Mouse (Mus musculus) urinary bladder, postnatal 14 days (tissue): ENCODE measurements at regions not wholly inside any gene's neighbourhood (a gene's known extent, or its start where the extent isn't known, plus 50 kb on each side); places are given as distances from the start of the nearest gene placed in this dataset.

Source experiments
- DNase-seq: peaks from one replicate; pipeline ENCODE4 v3.0.0; 2021; ENCODE audit warnings: low spot score

DNA sequence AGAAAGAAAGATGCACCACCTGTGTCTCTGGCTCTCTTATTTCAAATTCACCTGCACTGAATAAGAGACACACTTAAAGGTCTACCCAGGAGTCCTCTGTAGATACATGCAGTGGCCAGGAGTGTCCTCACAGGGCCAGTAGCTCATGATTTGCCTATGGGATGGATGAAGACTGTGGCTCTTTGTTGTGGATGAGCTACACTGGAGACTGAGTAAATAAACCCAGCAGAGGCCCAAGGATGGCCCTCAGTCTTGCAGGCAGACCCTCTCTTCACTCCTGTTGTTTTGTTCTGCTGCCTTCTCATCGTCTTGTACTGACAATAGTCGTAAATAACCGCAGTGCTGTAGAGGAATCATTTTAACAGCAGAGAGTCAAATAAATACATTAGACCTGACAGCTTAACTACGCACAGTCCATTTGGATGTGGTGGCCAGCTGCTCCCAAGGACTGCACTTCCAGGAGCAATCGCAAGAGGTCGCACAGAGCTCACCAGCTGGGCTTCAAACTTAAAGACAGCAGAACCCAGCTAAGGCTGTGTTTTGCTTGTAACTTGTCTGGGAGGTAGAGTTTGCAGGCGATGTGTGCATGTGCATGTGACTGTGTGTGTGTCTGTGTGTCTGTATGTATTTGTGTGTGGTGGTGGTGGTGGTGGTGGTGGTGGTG, 328.6 kb upstream of the Camk1g start:
- peak; percentile 72 for DNase-seq

DNA sequence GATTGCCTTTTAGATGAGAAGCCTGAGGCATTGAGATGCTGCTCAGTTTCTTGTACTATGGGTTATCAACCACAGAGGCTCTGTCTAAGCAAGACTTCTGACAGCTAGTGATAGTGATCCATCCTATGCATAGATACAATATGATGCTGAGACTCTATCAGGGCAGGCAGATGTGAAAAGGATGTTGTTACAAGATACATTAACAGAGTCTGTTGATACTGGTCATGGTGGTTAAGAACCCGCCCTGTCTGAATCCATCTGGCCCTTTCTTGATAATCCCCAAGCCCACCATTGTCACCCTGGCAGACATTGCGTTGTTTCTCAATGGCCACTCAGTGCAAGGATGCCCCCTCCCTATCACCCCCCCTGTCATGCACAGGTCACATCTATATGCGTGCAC, 327.8 kb upstream of the Camk1g start:
- DNase-seq = no peak

DNA sequence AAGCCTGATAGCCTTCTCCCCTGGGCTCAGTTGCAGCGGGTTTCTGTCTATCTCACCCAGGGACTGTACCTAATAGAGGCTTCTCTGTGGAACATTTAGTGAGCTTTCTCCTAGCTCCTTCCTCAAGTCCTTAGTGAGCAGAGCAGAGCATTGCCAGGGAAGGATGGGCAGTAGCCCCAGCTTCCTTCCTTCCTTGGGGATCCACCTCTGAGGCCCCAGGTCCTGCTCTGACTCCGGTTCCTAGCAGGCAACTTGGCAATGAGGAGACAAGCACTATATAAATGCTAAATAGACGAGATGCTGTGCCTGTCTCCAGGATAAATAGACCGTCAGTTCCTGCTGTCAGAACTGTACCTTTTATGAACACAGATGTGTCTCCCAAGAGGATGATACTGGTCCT, 326.9 kb upstream of the Camk1g start:
- no peak for DNase-seq

DNA sequence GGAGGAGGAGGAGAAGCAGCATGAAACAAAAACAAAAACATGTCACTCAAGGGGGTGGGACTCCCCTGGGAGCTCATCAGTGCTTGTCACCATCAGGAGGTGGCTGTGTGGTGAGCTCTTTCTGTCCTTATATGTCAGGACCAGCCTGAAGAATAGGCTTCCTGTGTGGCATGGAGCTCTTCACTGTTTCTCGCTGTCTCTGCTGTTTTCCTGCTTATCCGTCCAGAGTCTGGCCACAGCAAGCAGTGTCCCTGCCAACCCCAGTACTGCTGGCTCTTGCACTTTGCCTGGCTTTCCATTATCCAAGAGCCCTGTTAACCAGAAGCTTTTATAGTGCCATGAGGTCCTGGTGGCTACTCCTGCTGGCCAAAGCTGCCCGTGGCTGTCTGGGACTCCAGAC, 322.9 kb upstream of the Camk1g start:
- DNase-seq = no peak

DNA sequence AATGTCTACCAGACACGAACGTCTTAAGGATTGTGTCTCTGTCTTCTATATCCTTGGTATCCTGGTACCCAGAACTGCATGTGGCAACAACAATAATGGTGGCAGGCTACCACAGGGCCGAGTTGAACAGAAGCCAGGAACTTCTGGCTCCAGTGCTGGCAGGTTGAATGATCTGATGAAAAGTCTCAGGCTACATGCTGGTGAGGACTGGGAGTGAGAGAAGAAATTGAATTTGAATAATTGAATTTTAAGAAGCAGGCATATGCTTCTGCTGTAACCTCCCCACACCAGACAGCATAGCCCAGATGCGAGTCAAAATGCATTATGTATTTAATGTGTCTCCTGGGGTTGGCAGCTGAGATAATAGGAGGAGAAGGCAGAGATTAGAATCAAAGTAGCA, 319.5 kb upstream of the Camk1g start:
- DNase-seq = no peak

DNA sequence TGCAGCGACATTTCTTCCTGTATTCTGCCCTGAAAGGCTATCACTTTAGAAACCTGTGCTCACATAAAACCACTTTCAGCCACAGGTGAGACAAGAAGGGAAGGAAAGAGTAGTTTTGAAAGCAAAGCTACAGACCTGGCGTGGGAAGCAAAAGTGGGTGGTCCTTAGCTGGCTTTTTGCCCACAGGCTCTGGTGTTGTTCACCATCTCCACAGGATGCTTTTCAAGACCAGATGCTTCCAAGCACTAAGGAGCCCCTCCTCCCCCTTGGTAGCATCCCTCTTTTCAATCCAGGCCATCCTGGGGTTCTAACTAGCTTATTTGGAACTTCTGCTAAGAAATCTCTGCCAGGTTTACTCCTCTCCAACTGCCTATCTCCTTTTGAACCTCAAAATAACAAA, 312.8 kb upstream of the Camk1g start:
- DNase-seq = no peak

DNA sequence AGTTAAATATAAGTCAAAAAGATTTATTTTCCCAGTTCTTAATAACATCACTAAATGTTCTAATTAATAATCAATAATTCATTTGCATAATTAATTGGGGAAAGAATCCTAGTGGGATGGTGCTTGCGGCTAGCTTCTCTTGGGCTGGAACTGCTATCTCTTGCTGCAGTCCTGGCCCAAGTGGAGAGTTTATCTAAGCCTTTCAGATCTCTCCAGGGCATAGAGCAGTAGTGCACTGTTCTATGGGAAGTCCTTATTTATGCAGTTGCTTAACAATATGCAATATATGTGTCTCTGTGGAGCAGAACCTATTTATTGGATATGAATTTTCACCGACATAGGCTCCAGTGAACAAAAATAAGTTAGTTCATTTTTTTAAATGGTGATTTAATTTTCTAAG, 308.4 kb upstream of the Camk1g start:
- no peak for DNase-seq

DNA sequence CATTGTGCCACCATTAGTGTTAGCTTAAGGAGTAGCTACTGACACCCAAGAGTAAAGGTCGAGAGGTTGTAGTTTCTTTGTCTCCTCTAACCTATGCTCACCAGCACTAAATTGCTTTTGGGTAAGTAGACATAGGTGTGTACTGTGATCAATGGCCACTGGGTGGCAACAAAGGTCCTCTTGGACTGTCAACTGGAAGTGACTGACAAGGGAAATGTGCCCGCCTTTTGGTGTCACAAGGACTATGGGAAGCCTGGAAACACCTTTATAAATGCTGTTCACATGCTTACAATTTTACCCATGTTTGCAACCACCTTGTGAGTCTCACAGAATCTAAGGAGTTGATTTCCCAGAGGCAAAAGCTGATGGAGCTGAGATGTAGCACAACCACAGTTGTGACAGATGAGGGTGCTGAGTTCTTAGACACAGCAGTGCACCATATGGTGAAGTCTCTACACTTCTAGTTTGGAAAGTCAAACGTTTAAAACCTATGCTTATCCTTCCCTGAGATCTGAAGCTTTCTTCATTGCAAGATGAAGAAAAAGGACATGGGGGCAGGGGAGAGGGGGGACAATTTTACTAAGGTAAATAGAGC, 303.2 kb upstream of the Camk1g start:
- DNase-seq = peak; percentile 24

DNA sequence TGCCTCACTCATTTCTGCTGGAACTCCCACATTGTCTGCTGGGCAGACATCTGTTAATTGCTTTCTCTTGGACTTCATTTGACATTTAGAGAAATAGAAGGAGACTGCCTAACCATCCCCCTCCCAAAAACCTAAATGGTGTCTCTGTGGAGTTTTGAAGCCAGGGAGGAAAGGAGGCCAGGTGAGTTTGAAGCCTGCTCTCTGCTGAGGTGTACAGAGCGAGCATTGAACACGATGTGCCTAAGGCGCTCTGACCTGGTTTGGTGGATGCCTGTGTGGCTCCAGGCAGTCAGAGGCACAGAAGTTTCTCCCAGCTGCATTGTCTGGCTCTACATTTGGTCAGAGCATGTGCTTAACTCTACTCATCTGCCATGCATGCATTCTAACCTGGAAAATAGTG, 302.6 kb upstream of the Camk1g start:
- DNase-seq = no peak

DNA sequence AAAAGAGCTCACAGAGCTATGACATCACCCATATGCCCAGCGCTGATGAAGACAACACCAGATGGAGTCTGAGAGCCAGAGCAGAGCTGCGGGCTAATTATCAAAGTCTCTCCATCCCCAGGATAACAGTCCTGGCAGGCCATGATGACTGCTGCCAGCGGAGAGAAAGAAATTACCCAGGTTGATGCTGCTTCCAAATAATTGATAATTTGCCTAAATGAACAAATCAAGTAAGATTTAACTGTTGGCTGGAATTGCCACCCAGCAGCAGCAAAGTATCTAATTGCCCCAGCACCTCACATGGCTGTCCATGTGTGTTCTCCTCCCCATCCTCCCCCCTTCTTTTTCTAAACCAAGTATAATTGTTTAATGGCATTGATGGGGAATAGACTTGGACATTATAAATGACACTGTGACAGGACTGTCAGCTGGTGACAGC, 301.7 kb upstream of the Camk1g start:
- no peak for DNase-seq

DNA sequence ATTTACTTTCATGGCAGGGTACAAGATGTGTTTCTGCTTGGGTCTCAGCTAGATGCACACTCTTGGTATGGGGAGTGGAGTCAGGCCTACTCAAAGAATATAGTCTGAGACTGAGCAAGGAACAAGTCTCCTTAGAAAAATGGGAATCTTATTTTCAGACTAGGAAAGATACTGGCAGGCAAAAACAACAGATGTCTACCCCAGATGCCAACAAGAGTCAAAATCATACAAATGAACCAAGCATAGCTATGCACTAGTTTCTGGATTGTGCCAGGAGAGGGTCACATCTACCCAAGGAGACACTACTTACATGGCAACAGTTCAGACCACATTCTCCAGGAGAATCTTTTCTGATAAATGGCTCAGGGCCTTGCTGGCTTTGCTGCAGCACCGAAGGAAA, 300.9 kb upstream of the Camk1g start:
- DNase-seq = no peak

DNA sequence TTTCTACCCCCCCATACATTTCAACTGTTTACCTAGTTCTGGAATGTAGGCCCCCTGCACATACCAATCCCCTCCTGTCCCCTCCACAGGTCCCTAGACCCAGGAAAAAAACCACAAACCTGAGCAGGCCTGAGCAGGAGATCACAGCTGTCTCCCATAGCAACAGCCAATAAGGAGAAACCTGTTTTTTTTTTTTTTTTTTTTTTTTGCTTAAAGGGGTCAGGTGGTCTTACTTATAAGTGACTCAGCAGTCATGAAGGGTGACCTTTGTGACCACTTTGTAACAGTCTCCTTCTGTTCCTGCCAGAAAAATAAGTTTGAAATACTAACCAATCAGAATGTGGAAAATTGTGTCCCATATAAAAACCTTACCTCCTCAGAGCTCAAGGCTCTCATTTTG, 299.9 kb upstream of the Camk1g start:
- no peak for DNase-seq

DNA sequence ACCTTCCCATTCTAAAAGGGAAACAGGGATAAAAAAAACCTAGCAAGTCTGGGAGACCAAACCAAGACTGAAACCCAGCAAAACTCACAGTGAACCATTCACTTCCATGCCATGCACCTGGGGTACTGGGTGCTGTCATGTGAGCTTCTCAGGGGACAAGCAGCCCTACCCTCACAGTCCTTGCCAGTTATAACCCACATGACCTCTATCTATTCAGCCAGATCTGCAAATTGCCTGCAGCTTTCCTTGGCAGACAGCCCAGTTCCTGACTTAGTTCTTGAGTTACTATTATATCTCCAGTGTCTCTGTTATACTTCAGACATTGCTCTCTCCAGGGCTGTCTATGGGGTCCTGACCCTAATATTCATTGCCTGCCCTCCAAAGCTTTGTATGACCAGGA, 298.7 kb upstream of the Camk1g start:
- DNase-seq = peak; percentile 19

DNA sequence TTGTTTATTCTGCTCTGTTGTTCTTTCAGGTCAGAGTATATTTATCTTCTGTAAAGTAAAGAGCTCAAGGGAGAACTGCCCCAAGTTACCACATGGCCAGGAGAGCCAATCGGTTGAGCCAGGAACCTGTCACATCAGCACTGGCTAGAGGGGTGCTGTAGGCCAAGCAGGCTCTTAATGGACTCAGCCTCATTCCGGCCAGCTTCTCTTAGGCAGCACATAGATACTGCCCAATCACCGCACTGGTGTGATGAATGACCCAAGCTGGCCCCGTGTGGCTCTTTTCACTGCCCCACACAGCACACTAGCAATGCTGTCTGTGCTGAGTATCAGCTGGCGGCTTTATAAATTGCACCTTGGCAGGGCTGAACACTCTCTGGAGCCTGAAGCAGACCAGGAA, 295.8 kb upstream of the Camk1g start:
- DNase-seq = no peak

DNA sequence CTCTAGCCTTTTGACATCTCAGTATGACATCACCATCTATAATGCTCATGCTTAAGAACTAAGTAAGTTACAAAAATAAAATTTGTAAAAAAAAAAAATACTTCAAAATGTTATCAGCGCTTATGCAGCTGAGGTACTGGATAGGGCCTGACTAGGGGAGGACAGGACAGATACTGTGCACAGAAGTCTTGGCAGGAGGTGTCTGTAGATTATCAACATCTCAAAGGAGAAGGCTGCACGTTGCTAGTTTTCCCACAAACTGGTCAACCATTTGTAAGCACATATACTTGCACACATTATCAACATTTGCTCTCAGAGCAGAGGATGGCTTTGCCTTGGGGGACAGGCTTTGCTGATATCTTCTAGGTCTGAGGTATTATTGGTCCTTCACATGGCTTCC, 294.5 kb upstream of the Camk1g start:
- no peak for DNase-seq

DNA sequence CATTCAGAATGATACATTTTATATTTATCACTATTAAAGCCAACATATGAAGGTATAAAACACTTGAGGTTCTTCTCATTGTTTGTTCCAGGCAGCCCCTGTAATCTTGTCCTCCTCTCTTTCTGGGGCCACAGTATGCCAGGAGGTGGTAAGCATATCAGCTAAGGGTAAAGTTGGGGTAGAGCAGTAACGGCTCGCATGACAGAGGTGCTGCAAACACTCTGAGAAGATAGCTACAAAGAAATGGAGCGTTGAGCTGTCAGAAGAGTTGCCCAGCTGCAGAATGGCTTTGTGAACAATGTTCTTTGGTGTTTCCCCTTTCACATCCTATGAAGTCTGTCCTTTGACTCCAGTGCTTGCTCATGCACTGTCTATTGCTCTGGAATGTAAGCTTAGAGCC, 293.5 kb upstream of the Camk1g start:
- no peak for DNase-seq

DNA sequence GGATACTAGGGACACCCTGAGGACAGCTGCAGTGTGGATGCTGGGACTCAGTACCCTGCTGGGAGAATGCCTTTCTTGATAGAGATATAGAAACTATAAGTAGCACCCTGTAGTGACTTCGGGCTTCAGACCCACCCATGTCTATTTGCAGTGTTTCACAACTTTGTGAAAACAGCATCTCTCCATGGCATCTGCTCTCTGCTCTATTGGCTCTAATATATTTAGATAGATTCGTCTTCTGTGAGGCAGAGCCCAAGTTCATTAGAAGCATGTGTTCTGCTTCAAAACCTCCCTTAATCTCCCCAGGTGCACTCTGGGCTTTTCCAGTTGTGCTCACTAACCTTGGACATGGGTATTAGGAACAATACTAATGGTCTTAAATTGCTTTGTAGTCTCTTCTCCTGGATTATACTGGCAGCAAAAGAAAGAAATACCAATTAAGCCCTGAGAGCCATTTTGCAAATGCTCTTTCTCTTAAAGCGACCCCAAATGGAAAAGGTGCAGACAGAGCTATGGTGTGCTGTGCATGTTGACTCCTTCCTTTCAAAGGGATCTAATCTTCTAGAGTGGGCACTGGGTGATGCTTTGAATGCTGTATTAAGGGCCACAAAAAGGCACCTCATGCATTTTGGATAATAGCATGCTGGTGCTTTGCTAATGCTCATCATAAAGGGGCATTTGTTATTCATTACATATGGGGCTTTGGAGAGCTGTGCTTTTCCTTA, 292.2 kb upstream of the Camk1g start:
- no peak for DNase-seq

DNA sequence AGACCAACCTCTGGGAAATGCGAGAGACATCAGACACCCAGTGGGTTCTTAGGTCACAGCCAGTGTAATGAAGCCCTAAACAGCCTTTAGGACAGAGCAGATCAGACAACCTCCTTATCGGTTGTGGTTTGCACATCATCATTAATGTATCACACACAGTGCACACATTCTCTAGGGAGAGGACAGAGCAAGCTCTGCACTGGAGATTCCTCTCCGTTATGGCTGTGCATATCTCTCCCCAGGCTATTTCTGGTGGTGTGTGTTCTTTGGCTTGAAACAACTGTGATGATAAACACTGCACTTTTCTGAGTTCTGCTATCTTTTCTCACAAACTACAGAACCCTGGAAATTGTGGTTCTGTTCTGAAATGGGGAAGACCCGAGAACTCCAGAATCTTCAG, 291.3 kb upstream of the Camk1g start:
- no peak for DNase-seq

DNA sequence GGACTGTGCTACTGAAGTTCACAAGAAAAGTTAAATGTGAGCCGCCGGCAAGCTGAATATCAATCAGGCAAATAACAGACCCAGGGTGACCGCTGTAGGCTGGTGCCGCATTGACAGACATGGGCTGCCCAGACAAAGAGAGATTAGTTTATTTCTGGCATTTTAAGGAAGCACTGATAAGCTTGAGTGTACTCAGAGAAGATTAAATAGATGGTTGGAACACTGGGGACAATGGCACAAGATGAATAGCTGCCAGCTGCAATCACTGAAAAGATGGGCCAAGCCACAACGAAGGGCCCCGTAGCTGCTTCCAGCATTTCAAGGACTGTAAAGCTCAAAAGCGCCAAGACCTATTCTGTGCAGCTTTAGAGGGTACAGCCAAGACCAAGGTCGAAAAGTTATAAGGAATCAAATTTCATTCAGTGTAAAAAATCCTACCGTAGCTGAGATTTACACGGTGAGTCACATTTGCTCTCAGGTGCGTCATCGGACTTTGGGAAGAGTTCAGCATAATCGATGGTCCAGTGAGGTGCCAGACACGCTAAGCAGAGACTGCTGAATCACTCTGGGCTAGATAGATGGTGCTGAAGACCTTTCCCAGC, 285.1 kb upstream of the Camk1g start:
- peak; percentile 6 for DNase-seq

DNA sequence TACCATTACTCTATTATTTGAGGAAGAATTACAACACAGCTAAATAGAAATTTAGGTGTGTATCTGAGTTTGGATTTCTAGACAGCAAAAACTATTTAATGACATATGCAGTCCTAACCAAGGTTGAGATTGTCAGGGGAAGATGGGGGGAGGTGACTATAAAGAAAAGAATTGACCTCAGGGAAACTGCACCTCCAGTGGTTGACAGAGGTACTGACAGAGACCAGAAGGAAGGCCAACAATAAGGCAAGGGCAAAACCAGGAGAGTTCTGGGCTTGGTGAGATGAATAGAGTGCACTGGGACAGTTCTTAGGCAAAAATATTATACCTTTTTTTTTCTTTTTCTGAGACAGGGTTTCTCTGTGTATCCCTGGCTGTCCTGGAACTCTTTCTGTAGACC, 280.2 kb upstream of the Camk1g start:
- DNase-seq = no peak

DNA sequence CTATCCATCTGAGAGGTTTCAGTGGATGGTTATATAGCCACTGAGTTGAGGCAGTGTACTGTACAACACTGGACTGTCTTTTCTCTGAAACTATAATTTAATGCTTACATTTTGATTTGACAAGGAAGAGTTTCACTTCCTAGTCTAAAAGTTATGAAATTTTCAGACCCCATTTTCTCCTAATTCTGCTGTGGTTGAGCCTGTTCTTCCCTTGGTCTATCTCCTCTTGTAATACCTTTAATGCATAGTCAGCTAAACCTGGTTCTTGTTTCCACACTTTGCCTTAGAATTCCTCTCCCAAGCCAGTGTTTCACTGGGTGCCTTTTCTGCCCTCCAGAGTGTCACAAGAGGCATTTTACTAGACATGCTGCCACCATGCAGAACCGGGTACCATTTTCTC, 279.3 kb upstream of the Camk1g start:
- DNase-seq = no peak

DNA sequence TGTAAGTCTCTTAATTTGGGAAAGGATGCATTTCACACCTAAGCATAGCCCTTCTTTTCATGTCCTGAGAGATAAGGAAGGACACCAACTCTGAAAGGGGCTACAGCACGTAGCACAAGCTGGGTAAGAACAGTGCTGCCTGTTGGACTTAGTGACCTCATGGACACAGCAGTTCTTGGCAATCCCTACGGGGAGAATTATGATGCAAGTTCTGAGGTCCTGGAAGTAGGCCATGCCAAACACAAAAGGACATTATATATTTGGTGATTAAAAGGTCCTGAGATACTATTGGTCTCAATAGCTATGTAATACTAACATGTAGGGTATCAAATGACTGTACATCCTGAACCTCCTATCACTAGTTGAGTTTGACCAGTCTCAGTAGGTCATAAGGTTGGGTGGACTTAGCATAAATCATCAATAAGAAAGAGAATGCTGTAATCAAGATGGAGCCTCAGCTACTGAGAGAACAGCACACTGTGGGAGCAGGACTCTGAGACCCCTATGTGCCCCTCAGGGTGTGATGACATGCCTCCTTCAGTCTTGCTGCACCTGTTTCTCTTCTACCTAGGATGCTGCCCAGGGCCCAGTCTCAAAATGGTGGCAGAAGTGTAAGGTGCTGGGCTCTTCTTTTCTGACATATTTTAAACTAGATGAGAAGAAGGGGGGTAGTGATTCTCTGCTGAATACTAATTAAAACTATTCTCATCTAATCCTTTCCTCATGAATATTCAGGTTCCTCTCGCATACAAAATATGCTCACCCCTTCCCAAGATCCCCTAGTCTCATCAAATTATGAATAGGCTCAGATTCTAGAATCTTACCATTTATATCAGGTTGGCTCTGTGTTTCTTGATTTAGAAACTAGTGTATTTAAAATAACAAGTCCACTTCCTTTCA, 277.5 kb upstream of the Camk1g start:
- DNase-seq = no peak
